Mouse (Mus musculus) erythroblast, embryonic 14.5 days (primary cell): Measurements from ENCODE around the gene Cd200r3.

Experiments used
- GATA1 ChIP-seq: IDR thresholded peaks from 2 replicates; pipeline ENCODE4 v1.6.1; 2012; ENCODE audit warnings: low read length, inconsistent platforms, mixed read lengths
- TAL1 ChIP-seq: IDR thresholded peaks from 3 replicates; pipeline ENCODE4 v1.6.1; 2012; ENCODE audit warnings: low read length, inconsistent platforms, mixed read lengths

DNA sequence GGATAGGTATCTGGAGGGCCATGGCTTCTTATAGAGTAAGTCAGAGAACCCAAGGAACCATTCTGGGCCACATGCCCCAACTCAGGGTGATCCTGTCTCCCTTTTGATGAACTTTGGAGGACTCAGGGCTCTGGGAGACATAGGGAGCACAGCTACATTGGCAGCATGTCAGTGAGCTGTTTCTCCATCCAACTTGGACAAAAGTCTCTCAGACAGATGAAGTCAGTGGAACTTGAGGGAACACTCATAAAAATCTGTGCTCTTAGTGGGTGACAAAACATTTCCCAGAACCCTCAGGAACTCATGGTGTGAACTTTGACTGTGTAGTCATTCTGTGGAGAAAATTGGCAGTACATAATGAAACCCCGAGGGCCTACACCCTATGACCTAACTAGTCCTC, 53.2 kb downstream of the Cd200r3 start:
- TF ChIP-seq GATA1 (no peak), TAL1 (no peak)
